Mouse (Mus musculus): ENCODE measurements around the gene Klf5.

Klf5 gene

DNA sequence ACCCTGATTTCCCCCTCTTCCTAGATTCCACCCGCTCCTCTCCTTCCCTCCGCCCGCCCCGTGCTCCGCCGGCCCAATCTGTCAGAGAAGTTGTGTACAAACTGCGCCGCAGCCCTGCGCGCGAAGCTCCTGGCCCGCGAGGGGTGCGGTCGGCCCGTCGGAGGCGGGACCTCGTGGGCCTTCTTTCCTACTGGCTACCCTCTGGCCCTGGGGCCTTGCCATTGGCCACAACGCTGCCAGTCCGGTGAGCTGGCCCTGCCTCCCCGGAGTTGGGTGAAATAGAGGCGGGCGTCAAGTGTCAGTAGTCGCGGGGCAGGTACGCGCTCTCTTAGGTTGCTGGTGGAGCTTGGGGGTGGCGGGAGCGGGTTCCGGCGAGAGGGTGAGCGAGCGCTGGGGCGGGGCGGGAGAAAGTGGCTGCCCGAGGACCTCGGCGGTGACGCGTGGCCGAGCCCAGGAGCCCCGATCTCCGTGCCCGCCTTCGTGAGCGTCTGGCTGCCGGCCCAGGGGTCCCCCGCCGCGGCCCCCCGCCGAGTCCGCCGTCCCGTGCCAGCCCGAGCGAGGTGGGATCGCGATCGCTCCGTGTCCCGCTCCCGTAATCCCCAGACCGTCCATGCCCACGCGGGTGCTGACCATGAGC is at the start of gene Klf5:
Gene Klf5, plus strand, starts transcription at position 307 of the 637 bp plus-strand sequence.
- peak; percentile 90 for DNase-seq (ENCODE audit: low spot score)

DNA sequence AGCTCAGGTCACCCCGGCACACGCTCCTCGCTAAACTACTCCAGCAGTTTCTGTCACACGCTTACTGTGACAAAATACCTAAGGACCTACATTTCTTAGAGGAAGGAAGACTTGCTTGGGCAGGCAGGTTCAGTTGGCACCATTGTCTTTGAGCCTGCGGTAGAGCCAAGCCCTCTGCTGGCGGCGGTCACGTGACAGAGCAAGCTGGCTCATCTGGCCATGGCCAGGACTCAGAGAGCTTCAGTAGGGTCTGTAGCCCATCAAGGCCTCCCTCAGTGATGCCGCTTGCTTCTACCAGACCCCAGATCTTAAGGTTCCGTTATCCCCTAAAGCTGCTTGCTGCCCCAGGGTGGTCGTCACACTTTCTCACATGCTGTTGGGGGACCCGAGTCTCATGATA is 36.5 kb upstream of the Klf5 start:
- DNase-seq (ENCODE audit: low spot score) = no peak

DNA sequence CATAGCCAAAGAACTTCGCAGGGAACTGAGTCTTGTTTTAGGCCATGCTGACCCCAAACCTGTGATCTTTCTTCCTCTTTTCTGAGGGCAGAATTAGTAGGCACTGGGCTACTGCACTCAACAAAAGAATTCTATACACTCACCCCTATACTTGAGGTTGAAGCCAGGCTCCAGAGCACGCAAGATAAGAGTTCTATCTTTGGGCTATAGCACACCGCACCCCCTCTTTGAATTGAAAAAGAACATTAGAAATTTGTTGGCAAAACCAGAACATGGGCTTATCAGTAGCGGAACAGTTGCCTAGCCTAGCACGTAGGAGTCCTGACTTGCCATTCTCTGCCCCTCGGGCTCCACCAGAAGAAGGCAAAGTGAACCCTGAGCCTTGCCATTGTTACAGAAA is 34.7 kb upstream of the Klf5 start:
- DNase-seq (ENCODE audit: low spot score) = no peak

DNA sequence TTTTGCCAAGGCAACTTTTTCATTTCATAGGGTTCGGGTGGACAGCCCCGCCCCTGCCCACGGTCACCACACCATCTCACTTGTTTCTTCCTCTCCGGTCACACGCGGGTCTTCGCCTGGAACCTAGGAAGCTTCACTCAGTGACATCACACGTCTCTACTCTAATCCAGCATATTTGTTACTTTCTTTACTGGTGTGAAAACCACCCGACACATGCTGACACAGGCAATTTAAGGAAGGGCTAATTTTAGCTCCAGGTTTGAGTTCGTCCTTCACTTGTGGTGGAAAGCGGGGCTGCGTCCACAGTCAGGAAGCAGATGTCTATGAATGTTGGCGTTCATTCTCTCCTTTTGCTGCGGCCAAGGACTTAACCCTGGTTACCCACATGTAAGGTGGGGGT is 32.7 kb upstream of the Klf5 start:
- no peak for DNase-seq (ENCODE audit: low spot score)

DNA sequence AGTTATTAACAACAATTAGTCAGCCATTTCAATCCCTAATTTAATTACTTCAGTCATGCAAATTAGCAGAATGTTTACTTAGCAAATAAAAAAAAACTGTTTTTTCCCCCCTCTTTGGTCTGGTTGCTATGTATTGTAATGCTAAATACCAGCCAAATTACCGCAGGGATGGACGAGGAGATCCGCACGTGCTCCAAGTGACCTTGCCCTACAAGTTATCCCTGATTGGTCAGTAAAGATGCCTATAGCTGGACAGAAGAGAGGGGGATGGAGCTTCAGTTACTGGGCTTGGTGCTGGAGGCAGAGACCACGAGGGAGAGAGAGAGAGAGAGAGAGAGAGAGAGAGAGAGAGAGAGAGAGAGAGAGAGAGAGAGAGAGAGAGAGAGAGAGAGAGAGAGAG is 31.7 kb upstream of the Klf5 start:
- DNase-seq (ENCODE audit: low spot score) = no peak

DNA sequence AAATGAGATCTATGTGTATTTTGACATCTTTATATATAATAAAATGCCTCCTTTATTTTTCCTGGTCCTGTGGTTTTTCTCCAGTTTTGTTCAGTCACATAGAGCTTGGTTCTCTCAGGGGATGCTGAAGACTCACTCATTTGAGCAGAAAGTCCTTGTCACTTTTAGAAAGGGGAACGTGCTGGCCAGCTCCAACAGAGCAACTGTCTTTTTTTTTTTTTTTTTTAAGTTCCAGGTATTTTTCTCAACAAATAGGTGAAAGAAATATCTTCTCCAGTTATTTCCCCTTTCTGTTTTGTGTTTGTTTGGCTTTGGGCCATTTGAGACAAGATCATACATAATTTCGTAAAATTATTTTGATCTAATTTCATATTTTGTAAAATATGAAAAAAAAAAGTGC is 24.4 kb upstream of the Klf5 start:
- DNase-seq (ENCODE audit: low spot score) = no peak

DNA sequence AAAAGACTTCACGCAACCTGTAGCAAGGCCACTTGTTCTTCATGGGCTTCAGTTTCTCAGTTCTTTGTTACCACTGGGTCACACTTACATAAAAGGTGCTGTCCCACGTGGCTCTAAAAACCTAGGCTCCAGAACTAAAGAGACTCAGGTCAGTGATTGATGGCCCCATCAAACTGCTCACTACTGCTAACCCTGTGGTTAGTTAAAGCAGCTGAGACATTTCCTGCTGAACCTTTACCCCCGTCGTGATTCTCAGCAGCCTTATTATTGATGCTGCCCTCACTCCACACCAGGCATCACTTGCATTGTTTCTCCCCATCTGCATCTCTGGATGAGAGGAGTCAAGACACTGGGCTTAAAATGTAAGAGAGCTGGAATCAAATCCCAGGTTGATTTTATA is 22.7 kb upstream of the Klf5 start:
- no peak for DNase-seq (ENCODE audit: low spot score)

DNA sequence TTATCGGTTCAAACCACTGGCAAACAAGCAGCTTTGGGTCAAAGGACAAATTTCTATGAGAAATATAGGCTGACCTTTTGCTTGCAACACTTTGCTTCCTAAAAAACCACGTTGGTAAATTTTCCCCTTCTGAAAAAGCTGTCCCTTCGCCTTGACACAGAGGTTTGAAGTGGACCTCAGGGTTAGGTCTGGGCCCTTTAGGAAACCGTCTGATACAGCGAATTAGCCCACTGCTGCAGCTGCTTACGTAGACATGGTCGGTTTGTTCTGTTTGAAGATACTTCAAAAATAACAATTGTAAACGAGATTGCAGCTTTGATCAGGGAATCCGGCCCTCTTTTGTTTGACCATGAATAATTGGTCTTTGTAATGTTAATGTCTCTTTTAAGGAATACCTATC is 20.2 kb upstream of the Klf5 start:
- no peak for DNase-seq (ENCODE audit: low spot score)

DNA sequence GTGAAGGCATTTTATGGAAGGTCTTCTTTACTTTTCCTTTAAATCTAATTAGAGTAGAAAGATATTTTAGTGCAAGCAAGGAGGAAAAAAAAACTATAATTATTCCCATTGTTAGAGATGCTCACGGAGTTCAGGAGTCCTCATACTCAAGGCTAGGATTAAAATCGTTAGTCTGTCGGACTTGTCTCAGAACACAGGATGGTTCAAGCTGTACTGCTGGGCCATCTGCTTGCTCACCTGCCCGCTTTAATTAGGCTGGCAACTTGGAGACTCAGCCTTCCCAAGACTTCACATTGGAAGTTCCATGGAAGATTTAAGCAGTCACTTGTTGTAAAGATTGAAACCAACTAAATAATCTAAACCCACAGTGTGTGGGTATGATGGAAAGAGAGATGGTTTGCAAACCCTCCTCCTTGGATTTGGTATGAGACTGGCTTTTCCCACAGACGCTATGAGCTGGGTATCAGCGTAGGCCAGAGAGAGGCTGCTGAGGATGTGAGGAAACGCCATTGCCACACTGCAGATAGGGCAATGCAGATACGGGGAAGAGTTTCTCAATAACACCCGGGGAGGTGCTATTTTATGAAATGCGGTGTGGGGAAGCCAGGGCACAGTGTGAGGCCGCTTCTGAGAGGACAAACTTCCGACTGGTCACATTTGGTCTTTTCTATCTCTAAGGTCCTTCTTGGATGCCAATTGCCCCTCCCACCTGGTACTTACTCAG is 19.6 kb upstream of the Klf5 start:
- no peak for DNase-seq (ENCODE audit: low spot score)

DNA sequence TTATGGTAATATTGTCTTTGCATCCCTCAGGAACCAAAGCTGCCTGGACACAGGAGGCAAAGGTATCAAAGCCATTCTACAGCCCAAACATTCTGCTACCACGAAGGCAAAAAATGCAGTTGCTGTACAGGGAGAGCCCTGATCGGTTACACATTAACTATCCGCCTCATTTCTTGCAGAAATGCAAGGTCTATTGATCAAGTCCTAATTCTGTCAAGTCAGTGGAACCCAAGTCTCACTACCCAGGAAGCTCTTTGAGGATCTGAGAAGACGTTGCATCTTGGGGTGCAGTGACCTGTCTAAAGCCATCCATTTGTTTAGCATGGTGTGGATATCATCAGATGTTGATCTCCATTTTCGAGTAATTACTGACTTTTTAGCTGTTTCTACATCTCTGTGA is 18.1 kb upstream of the Klf5 start:
- no peak for DNase-seq (ENCODE audit: low spot score)

DNA sequence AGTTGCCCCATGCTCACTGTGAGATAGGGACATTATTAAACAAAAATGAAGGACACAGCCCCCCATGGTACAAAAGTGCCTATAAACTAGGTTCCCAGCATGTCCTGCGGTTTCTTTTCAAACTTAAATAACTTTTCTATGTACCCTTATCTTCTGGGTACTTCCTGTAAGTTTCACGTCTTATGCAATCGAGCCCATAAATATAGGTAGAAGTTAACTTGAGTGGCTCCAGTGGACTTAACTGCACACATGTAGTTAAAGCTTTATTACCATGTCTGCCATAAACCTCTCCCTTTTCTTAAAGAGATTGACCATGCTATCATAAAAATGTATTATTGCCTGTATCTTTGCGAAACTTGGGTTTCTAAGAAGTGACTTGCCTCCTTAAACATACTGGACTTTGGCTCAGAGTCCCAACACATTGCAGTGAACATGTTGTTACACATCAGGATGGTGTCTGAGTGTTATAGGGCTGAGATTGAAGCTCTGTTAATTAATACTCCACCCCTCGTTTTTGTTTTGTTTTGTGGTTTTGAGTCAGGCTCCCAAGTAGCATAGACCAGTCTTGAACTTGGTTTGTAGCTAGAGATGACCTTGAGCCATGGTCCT is 17.6 kb upstream of the Klf5 start:
- no peak for DNase-seq (ENCODE audit: low spot score)

DNA sequence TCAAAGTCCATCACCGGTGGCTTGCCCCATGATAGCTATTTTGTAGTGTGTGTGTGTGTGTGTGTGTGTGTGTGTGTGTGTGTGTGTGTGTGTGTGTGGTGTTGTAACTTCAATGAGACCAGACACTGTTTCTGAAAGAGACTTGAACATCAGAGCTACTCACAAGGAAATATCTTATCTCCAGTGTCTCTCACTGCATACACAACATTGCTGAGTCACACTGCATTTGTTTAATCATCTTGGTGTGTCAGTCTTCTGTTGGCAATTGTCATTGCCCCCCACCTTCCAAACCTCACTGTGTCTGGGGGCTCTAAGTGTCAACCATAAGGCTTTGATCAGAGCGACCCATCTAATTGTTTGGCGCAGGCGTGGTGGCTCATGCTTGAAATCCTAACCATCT is 13.0 kb upstream of the Klf5 start:
- DNase-seq (ENCODE audit: low spot score) = no peak

DNA sequence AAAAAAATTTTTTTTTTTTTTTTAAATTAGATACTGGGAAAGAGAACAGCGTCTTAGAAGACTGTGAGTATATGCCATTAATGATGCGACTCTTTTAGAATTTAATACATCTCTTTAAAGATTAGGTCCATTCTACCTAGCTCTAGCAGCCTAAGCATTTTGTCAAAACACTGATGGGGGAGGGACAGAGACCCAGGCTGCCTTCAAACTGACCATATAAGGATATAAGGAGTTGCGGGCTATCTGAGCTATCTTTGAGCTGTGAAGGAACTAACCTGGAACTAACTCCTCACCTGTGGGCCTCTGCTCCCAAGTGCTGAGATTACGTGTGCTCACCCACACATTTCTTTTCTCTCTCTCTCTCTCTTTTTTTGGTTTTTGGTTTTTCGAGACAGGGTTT is 6.3 kb upstream of the Klf5 start:
- no peak for DNase-seq (ENCODE audit: low spot score)

DNA sequence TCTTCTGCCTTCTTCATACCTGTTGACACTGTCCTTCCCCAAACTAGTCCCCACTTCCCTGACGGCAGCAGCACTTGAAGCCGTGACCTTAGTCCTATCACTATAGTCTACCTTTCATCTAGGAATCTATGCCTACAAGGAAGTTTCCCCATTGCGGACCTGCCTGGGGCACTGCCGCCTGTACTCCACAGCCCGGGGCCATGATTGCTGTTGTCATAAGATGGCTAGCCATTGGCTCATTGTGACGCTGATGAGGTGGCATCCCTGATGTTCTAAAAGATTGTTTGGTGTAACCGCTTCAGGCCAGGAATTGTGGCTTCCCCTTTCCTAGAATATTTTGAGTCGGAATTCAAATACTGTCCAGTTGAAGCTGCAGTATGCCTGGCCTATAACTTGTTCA is 4.1 kb upstream of the Klf5 start:
- no peak for DNase-seq (ENCODE audit: low spot score)

DNA sequence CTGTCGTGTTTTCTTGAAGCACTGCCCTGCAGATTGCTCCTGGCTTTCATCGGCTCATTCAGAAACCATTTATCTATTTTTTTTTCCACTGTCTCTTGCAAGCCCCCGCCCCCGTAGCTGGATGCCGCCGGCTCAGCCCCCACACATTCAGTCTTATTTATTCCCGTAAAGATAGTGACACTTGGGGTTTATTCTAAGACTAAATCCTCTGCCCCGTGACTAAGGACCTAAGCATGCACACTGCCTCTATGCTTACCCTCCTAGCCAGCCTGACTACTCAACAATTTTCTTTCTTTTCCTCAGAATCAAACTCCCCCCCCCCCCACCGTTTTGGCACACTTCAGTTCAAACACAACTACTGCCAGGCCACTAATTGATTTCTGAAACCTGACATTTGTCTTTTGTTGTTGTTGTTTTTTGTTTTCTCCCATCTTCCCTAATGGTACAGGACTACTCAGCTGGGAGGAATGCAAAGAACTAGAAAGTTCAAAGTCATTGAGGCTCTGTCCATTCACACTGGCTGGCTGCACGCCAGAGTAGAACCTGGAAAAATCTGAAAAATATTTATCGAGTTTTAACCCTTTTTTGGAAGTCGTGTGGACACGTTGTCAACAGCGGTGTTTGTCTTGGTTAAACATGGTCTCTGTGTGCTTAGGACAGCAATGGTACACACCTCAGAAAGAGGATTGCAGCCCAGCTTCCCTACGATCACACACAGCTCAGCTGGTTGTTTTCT is 2.7 kb upstream of the Klf5 start:
- no peak for DNase-seq (ENCODE audit: low spot score)

DNA sequence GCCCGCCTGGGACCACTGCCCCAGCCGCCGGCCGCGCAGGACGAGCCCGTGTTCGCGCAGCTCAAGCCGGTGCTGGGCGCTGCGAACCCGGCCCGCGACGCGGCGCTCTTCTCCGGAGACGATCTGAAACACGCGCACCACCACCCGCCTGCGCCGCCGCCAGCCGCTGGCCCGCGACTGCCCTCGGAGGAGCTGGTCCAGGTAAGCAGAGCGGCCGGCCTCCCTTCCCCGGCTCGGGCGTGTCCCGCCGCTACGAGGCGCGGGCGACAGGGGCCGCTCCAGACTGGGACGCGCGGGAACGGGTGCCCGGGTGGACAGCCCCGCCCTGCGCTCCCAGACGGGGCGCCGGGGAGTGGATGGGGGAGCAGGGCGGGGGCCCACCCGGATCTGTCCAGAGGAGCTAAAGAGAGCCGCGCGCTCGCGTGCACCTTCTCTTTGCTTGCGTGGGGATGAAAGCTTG is 561 bp downstream of the Klf5 start:
- peak; percentile 49 for DNase-seq (ENCODE audit: low spot score)

DNA sequence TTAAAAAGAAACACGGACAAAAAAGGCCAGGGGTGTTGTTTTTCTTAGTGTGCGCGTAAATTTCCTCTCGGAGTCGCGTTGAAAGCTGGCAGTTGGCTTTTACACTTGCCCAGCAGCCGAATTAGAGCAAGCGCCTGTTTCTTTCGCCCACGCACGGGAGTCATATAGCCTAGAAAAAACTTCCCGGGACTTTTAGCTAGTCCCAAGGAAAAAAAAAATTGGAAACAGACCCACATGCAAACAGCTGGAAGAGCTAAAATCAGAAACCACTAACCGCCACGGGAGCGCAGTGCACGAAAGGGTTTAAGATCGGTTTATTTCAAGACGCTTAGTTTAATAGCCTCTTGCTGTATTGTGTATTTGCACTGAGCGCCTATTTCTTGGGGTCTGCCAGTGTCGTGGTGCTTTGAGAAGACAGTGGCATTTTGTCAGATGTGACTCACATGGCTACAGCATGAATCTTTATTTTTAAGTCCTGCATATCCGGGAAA is 1.3 kb downstream of the Klf5 start:
- DNase-seq (ENCODE audit: low spot score) = no peak

DNA sequence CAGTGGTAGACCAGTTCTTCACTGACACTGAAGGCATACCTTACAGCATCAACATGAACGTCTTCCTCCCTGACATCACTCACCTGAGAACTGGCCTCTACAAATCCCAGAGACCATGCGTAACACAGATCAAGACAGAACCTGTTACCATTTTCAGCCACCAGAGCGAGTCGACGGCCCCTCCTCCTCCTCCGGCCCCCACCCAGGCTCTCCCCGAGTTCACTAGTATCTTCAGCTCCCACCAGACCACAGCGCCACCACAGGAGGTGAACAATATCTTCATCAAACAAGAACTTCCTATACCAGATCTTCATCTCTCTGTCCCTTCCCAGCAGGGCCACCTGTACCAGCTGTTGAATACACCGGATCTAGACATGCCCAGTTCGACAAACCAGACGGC is 3.0 kb downstream of the Klf5 start:
- DNase-seq (ENCODE audit: low spot score) = peak; percentile 25

DNA sequence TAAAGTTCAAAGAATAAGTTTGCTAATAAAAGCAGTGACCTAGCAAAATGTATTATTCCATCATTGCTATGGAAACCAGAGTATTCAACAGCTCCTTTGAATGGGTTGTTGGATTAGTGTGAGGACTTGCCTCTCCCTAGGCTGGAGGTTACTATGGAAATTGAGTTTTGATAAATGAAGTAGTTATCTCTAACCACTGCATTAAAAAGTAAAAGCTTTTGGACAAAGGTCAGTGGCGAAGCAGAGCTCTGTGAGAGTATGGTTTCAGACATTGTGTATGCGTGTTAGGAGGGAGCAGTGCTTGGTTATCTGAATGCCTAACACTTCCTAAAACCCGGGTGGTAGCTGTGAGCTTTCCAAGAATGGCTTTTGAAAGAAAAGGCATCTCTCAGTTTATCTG is 5.9 kb downstream of the Klf5 start:
- no peak for DNase-seq (ENCODE audit: low spot score)

DNA sequence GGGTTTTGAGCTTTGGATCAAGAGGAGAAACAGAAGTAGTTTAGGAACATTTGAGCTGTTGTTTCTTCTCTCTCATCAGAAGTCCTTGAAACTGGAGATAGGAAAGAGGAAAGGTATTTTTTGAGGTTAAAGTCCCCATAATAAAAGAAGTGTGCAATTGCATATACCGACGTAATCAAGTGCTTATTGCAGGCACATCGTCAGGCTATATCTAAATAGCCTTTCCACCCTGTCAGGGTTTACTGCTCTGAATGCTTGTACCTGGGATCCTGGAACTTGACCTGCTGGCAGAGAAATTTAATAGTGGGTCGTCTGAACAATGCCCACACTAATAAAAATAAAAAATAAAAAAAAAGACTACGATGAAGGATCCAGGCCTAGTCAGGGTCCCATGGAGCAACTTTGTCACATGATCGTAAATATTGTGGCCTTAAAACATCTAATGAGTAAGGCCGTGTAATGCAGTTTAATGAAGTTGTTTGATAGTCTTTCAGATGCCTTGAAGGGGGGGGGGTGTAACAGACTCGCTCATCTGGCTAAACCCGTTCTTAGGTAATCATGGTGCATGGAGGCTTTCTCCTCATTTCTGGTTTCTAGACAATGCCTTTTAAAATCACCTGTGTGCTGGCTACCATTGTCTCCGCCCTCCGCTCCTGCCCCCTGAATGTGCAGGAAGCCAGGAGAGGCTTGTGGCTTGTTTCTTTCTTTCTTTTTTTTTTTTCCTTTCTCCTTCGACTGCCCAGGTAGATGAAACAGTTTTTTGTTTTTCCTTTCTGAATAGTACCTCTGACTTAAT is 6.7 kb downstream of the Klf5 start:
- no peak for DNase-seq (ENCODE audit: low spot score)

DNA sequence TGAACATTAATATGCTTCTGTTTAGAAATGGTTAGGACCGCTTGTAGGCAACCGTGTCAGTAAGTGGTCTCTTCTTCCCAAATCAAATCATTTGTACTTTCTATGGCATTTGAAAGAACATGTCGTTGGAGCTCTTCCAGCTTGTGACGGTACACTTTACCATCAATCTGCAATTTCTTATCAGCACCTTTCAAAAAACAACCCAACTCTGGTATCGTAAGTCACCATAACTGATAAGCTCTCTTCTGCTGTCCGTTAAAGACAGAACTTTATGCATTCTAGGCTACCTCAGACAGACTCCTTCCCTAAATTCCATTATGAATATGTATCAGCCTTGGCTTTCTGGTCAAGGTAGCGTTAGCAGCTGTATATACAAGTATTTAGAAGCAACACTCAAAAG is 7.9 kb downstream of the Klf5 start:
- DNase-seq (ENCODE audit: low spot score) = no peak

DNA sequence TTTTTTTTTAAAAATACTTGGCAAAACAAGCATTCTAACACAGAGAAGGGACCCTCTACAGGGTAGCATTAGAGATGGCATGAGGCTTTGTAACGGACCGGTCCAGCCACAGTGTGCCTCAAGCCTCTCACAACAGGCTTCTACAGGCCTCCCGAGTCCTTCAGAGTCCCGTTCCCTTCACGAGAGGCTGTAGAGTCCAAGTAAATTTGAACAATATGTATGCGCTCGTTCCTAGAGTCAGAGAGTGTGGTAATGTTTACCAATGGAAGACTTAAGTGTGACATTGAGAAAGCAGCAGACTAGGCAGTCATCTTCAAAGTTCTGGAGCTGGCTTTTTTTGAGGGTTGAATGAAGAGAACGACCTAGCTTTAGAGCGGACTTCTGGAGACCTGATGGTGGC is 11.1 kb downstream of the Klf5 start:
- DNase-seq (ENCODE audit: low spot score) = no peak
